Mouse (Mus musculus) lung, embryonic 15.5 days (tissue): ENCODE measurements at regions not wholly inside any gene's neighbourhood (a gene's known extent, or its start where the extent isn't known, plus 50 kb on each side); places are given as distances from the start of the nearest gene placed in this dataset. TPM values are rescaled to one million over a fixed set of nuclear protein-coding genes. Genes with fewer than 3 reads are reported as not detected.
"Not testable (repeated sequence)": the region's sequence is repeated elsewhere in the genome, so short reads cannot be mapped to it uniquely, and the experiment has no call there.

Experiments
- ATAC-seq: fragments of 200-750 bp; cut with Nextera tagmentation; 2 replicates; pipeline ENCODE4 v1.8.0; 2017; ENCODE audit warnings: moderate number of reproducible peaks, borderline replicate concordance; ENCODE audit not compliant: low FRiP score, low TSS enrichment; ENCODE audit errors: extremely low read depth
- H3K27ac ChIP-seq: fragments of 300-500 bp; sonication (generic); 2 replicates; pipeline ENCODE4 v1.5.1; 2015; ENCODE audit warnings: moderate library complexity, mild to moderate bottlenecking, inconsistent platforms
- H3K27me3 ChIP-seq: fragments of 300-500 bp; sonication (generic); 2 replicates; pipeline ENCODE4 v1.6.1; 2015; ENCODE audit warnings: inconsistent platforms
- H3K36me3 ChIP-seq: fragments of 300-500 bp; sonication (generic); 2 replicates; pipeline ENCODE4 v1.6.1; 2015; ENCODE audit warnings: inconsistent platforms
- H3K4me1 ChIP-seq: fragments of 300-500 bp; sonication (generic); 2 replicates; pipeline ENCODE4 v1.6.1; 2015; ENCODE audit warnings: inconsistent platforms
- H3K4me2 ChIP-seq: fragments of 300-500 bp; sonication (generic); 2 replicates; pipeline ENCODE4 v1.6.1; 2015; ENCODE audit warnings: inconsistent platforms, mild to moderate bottlenecking, moderate library complexity
- H3K4me3 ChIP-seq: fragments of 300-500 bp; sonication (generic); 2 replicates; pipeline ENCODE4 v1.5.1; 2015; ENCODE audit warnings: mild to moderate bottlenecking, inconsistent platforms
- H3K9ac ChIP-seq: fragments of 300-500 bp; sonication (generic); 2 replicates; pipeline ENCODE4 v1.6.1; 2015; ENCODE audit warnings: inconsistent platforms
- H3K9me3 ChIP-seq: fragments of 300-500 bp; sonication (generic); 2 replicates; pipeline ENCODE4 v1.6.1; 2016; ENCODE audit warnings: inconsistent platforms
- WGBS: fragments of 180-500 bp; shearing (Covaris S2); methylation state at CpG from one replicate; pipeline ENCODE4 v1.1.7; 2015; 5-methylcytosine and 5-hydroxymethylcytosine counted together
- microRNA-seq: library from miRNA; unstranded; fragments of <30 nt; microRNA quantifications from one replicate; pipeline ENCODE4, GENCODE M21; 2016

DNA sequence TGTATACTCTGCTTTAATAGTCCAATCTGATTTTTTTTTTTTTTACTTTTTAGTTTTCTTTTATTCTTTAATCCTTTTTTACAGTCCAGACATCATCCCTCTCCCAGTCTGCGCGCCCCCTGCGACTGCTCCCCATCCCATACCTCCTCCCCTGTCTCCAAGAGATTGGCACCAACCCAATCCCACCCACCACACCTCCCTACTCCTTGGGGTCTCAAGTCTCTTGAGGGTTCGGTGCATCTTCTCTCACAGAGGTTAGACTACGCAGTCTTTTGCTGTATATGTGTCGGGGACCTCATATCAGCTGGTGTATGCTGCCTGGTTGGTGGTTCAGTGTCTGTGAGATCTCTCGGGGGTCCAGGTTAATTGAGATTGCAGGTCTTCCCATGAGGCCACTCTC lies 93.4 kb upstream of the Meox2 start:
- H3K36me3 ChIP-seq, H3K4me1 ChIP-seq, H3K27ac ChIP-seq, H3K4me2 ChIP-seq, ATAC-seq, H3K4me3 ChIP-seq, H3K9me3 ChIP-seq, H3K27me3 ChIP-seq, H3K9ac ChIP-seq: not testable (repeated sequence)
- 87% methylated on average over 7 of the region's 7 CpGs for WGBS

DNA sequence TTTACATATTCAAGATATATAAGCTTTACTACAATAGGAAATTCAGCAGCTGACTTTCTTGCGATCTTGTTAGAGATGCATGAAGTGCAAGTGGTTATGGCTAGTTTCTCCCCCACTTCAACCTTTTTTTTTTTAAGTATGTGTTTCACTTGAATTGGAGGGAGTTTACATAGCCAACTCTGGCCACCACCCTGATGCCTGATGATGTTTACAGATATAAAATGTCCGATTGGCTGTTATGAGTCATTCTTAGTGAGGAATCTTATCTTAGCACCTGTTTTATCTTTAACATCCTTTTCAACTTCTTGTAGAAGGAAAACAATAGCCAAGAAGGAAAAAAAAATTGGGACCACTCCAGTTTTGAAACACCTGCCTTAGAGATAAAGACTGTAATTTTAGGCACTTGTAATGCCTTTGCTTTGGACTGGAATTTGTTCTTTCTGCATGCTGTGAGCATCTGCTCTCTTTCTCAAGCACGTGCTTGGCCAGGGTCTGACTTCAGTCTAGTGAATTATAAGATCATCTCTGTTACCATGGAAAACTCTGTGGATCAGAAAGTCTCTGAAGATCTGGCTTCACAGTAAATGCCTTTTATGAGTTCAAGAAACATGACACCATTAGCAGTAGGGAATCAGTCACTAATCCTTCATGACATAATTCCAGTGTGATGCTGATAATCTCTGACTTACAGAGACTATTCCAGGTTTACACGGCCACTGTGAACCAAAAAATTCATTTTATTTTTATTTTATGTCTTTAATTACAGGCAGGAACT lies 92.7 kb upstream of the Meox2 start:
- WGBS, result 45% methylated on average over 4 of the region's 4 CpGs
- Histone ChIP-seq H3K4me2 (no peak overlapping the region), H3K27me3 (no peaks in the 10 kb centered on the region), H3K27ac (no peak overlapping the region), H3K4me3 (no peak overlapping the region), H3K36me3 (no peaks in the 10 kb centered on the region), H3K9me3 (no peaks in the 10 kb centered on the region), H3K4me1 (no peaks in the 10 kb centered on the region), H3K9ac (no peak overlapping the region)
- ATAC-seq, result no peak

DNA sequence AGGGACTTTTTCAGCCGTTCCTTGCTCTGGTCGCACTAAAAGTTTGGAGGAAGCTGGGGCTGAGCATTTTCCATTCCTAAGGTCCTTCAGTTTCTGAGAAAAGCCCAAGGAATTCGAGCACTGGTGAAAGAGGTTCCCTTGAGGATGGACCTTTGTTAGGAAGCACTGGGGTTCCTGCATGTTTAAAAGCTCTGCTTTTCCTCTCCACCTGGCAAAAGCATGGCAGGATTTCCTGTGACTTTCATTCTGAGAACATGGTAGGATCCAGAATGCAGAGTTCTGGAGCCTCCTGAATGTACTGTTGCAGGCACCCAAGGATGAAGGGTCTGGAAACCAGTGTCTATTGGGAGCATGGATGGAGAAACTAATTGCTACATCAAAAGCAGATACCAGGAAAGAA lies 61.1 kb upstream of the Meox2 start:
- no peaks in the 10 kb centered on the region for H3K4me1 ChIP-seq
- no peaks in the 10 kb centered on the region for H3K9me3 ChIP-seq
- no peak overlapping the region for H3K9ac ChIP-seq
- no peaks in the 10 kb centered on the region for H3K36me3 ChIP-seq
- no peak overlapping the region for H3K4me3 ChIP-seq
- no peak for ATAC-seq
- no peak overlapping the region for H3K4me2 ChIP-seq
- no peak overlapping the region for H3K27ac ChIP-seq
- no peaks in the 10 kb centered on the region for H3K27me3 ChIP-seq
- 61% methylated on average over 3 of the region's 3 CpGs for WGBS

DNA sequence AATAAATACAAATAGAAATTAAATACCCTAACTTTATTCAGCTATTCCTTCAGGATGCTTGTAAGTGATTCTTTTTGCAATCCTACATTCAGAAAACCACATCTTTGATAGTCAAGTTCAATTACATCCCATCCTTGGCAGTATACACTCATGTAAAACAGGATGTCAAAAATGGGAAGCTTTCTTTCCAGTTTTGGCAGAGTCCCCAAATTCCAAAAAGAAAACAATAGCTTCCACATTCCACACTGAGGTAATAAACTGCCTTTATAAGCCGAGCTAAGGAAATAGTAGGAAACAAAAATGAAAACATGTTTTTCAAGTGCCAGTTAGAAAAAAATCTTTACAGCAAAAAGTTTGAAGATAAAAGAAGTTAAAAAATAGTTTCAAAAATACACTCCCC lies 57.7 kb upstream of the Meox2 start:
- Histone ChIP-seq H3K9ac (no peak overlapping the region), H3K4me2 (peak overlapping the region; percentile 10; the same call in 1 of the 2 replicates), H3K27ac (no peak overlapping the region), H3K36me3 (no peaks in the 10 kb centered on the region), H3K27me3 (no peaks in the 10 kb centered on the region), H3K4me3 (no peak overlapping the region), H3K4me1 (no peaks in the 10 kb centered on the region), H3K9me3 (no peaks in the 10 kb centered on the region)
- ATAC-seq, result no peak
- WGBS, result 38% methylated on average over 1 of the region's 1 CpGs

- no peaks in the 10 kb centered on the region for H3K27me3 ChIP-seq
- ATAC-seq, result no peak
- H3K4me3 ChIP-seq, result no peak overlapping the region
- H3K4me2 ChIP-seq, result no peak overlapping the region
- no peak overlapping the region for H3K27ac ChIP-seq
- no peaks in the 10 kb centered on the region for H3K4me1 ChIP-seq
- H3K9me3 ChIP-seq, result no peaks in the 10 kb centered on the region
- no peaks in the 10 kb centered on the region for H3K36me3 ChIP-seq
- no peak overlapping the region for H3K9ac ChIP-seq
- 74% methylated on average over 3 of the region's 3 CpGs for WGBS
Observed at GRCm38 (mm10) chr12:37057411-37057810, 50.9 kb upstream of the Meox2 start.

Small RNAs in the stretch of these regions (microRNA-seq; reads per million reads assigned to microRNA genes)
- not detected for gene Gm44326
- gene Mir5099, result 153 reads per million, percentile 57 among the genes with 10 or more reads in this experiment
